Mouse (Mus musculus): ENCODE measurements around the gene Fan1.

Fan1 gene

GRCm38 (mm10) chr7:64373830-64374562 lies at the start of gene Fan1:
Gene Fan1, minus strand, starts transcription at chr7:64374095.
- peak; percentile 98 for DNase-seq

- DNase-seq: no peak
Observed at GRCm38 (mm10) chr7:64403989-64404388, 30.1 kb upstream of the Fan1 start.

GRCm38 (mm10) chr7:64402452-64402851 lies 28.6 kb upstream of the Fan1 start:
- no peak for DNase-seq

- DNase-seq: no peak
Observed at GRCm38 (mm10) chr7:64400725-64401124, 26.8 kb upstream of the Fan1 start.

- DNase-seq: no peak
Observed at GRCm38 (mm10) chr7:64392819-64393151, 18.9 kb upstream of the Fan1 start.

- DNase-seq: peak; percentile 100
Observed at GRCm38 (mm10) chr7:64392122-64392818, 18.4 kb upstream of the Fan1 start, which contains the start of the genes Mphosph10 and Mcee. Gene Mphosph10, minus strand, starts transcription at chr7:64392268. Gene Mcee, plus strand, starts transcription at chr7:64392607.

GRCm38 (mm10) chr7:64391479-64391878 lies 17.6 kb upstream of the Fan1 start:
- DNase-seq: no peak

GRCm38 (mm10) chr7:64373147-64373829 lies 607 bp downstream of the Fan1 start:
- DNase-seq: peak; percentile 80

GRCm38 (mm10) chr7:64371940-64372878 lies 1.7 kb downstream of the Fan1 start:
- peak; percentile 83 for DNase-seq

- no peak for DNase-seq
Observed at GRCm38 (mm10) chr7:64369841-64370240, 4.1 kb downstream of the Fan1 start.

GRCm38 (mm10) chr7:64365863-64366262 lies 8.0 kb downstream of the Fan1 start:
- DNase-seq: no peak

- peak; percentile 86 for DNase-seq
Observed at GRCm38 (mm10) chr7:64360586-64360945, 13.3 kb downstream of the Fan1 start.

- DNase-seq: peak; percentile 84
Observed at GRCm38 (mm10) chr7:64359943-64360585, 13.8 kb downstream of the Fan1 start.

GRCm38 (mm10) chr7:64358666-64359065 lies 15.2 kb downstream of the Fan1 start:
- DNase-seq: peak; percentile 76

GRCm38 (mm10) chr7:64357405-64357804 lies 16.5 kb downstream of the Fan1 start:
- DNase-seq: peak; percentile 97

- DNase-seq: peak; percentile 92
Observed at GRCm38 (mm10) chr7:64356661-64357060, 17.2 kb downstream of the Fan1 start.

GRCm38 (mm10) chr7:64354206-64354605 lies 19.7 kb downstream of the Fan1 start:
- DNase-seq: peak; percentile 55

- peak; percentile 90 for DNase-seq
Observed at GRCm38 (mm10) chr7:64351087-64351486, 22.8 kb downstream of the Fan1 start.

GRCm38 (mm10) chr7:64349147-64349861 lies 24.6 kb downstream of the Fan1 start:
- DNase-seq: peak; percentile 74

- DNase-seq: peak; percentile 64
Observed at GRCm38 (mm10) chr7:64347813-64348212, 26.1 kb downstream of the Fan1 start.

- DNase-seq: peak; percentile 71
Observed at GRCm38 (mm10) chr7:64332686-64333085, 41.2 kb downstream of the Fan1 start.
